Mouse (Mus musculus) erythroblast, embryonic 14.5 days (primary cell): Measurements from ENCODE around the gene Spaca3.

Experiments
- GATA1 ChIP-seq: IDR thresholded peaks from 2 replicates; pipeline ENCODE4 v1.6.1; 2012; ENCODE audit warnings: low read length, inconsistent platforms, mixed read lengths
- TAL1 ChIP-seq: IDR thresholded peaks from 3 replicates; pipeline ENCODE4 v1.6.1; 2012; ENCODE audit warnings: low read length, inconsistent platforms, mixed read lengths

GRCm38 (mm10) chr11:80884521-80885231 is 26.5 kb downstream of the Spaca3 start:
- TF ChIP-seq GATA1 (no peak), TAL1 (no peak)
